Mouse (Mus musculus): Measurements from ENCODE around the gene Mmp9. TPM values are rescaled to one million over a fixed set of nuclear protein-coding genes. Genes with fewer than 3 reads are reported as not detected.

Gene Mmp9
- polyA plus RNA-seq, 1 experiment from 2014 or later = 1.4 TPM

GRCm38 (mm10) chr2:164942692-164943290 lies 2.2 kb downstream of the Mmp9 start:
- Histone ChIP-seq H3K9me3 (ENCODE audit: control insufficient read depth, low read length) (no peaks in the 10 kb centered on the region), H3K9ac (ENCODE audit: low read depth, low read length) (no peak overlapping the region), H3K36me3 (ENCODE audit: control insufficient read depth, insufficient read depth, low read length) (no peaks in the 10 kb centered on the region), H3K27me3 (ENCODE audit: control insufficient read depth, insufficient read depth, low read length) (peaks cover 19% of the 10 kb centered on the region), H3K4me2 (replicated peaks; ENCODE audit: low read depth, low read length) (no peak overlapping the region), H3K27ac (ENCODE audit: low read depth, low read length) (no peak overlapping the region), H3K4me3 (ENCODE audit: low read length) (no peak overlapping the region), H3K4me1 (ENCODE audit: control insufficient read depth, insufficient read depth, low read length) (peaks cover 26% of the 10 kb centered on the region)
- 22% methylated on average over 5 of the region's 5 CpGs for WGBS
- no peak for ATAC-seq (ENCODE audit: low FRiP score, low TSS enrichment)

DNA sequence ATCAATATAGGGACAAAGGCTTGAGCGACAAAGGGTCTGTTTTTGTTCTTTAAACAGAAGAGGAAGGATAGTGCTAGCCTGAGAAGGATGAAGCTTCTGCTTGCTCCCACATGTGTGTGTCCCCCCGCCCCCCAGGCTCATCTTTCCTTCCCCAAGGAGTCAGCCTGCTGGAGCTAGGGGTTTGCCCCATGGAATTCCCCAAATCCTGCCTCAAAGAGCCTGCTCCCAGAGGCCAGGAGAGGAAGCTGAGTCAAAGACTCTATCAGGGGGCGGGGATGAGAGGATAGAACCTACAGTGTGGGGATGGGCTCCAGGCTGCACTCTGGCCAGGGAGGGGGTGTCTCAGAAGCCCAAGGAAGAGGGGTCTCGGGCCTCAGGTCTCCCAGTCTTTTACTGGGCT lies 6.9 kb downstream of the Mmp9 start:
- H3K36me3 ChIP-seq (ENCODE audit: control insufficient read depth, insufficient read depth, low read length) = no peaks in the 10 kb centered on the region
- H3K27me3 ChIP-seq (ENCODE audit: control insufficient read depth, insufficient read depth, low read length) = peaks cover 59% of the 10 kb centered on the region
- ATAC-seq (ENCODE audit: low FRiP score, low TSS enrichment) = no peak
- H3K9ac ChIP-seq (ENCODE audit: low read depth, low read length) = no peak overlapping the region
- H3K27ac ChIP-seq (ENCODE audit: low read depth, low read length) = no peak overlapping the region
- WGBS = 33% methylated on average over 4 of the region's 4 CpGs
- no peaks in the 10 kb centered on the region; the same call in 1 of the 2 replicates for H3K4me1 ChIP-seq (ENCODE audit: control insufficient read depth, insufficient read depth, low read length)
- no peak overlapping the region for H3K4me3 ChIP-seq (ENCODE audit: low read length)
- H3K9me3 ChIP-seq (ENCODE audit: control insufficient read depth, low read length) = no peaks in the 10 kb centered on the region
- H3K4me2 ChIP-seq (replicated peaks; ENCODE audit: low read depth, low read length) = no peak overlapping the region

GRCm38 (mm10) chr2:164947930-164948329 lies 7.3 kb downstream of the Mmp9 start:
- Histone ChIP-seq H3K9ac (ENCODE audit: low read depth, low read length) (no peak overlapping the region), H3K4me3 (ENCODE audit: low read length) (no peak overlapping the region), H3K36me3 (ENCODE audit: control insufficient read depth, insufficient read depth, low read length) (no peaks in the 10 kb centered on the region), H3K4me2 (replicated peaks; ENCODE audit: low read depth, low read length) (no peak overlapping the region), H3K27me3 (ENCODE audit: control insufficient read depth, insufficient read depth, low read length) (peaks cover 64% of the 10 kb centered on the region), H3K27ac (ENCODE audit: low read depth, low read length) (no peak overlapping the region), H3K4me1 (ENCODE audit: control insufficient read depth, insufficient read depth, low read length) (no peaks in the 10 kb centered on the region; the same call in 1 of the 2 replicates), H3K9me3 (ENCODE audit: control insufficient read depth, low read length) (no peaks in the 10 kb centered on the region)
- WGBS = 4% methylated on average over 6 of the region's 7 CpGs
- no peak for ATAC-seq (ENCODE audit: low FRiP score, low TSS enrichment)

- Histone ChIP-seq H3K4me3 (ENCODE audit: low read length) (peak overlapping the region; percentile 22), H3K4me1 (ENCODE audit: control insufficient read depth, insufficient read depth, low read length) (no peaks in the 10 kb centered on the region; the same call in 1 of the 2 replicates), H3K36me3 (ENCODE audit: control insufficient read depth, insufficient read depth, low read length) (no peaks in the 10 kb centered on the region), H3K4me2 (replicated peaks; ENCODE audit: low read depth, low read length) (peak overlapping the region; percentile 24), H3K27me3 (ENCODE audit: control insufficient read depth, insufficient read depth, low read length) (peaks cover 70% of the 10 kb centered on the region), H3K9ac (ENCODE audit: low read depth, low read length) (no peak overlapping the region), H3K27ac (ENCODE audit: low read depth, low read length) (no peak overlapping the region), H3K9me3 (ENCODE audit: control insufficient read depth, low read length) (no peaks in the 10 kb centered on the region)
- WGBS = 7% methylated on average over 25 of the region's 25 CpGs
- no peak for ATAC-seq (ENCODE audit: low FRiP score, low TSS enrichment)
Observed at GRCm38 (mm10) chr2:164948962-164949361, 8.4 kb downstream of the Mmp9 start.

- no peak overlapping the region for H3K27ac ChIP-seq (ENCODE audit: low read depth, low read length)
- 28% methylated on average over 13 of the region's 13 CpGs for WGBS
- H3K27me3 ChIP-seq (ENCODE audit: control insufficient read depth, insufficient read depth, low read length) = peaks cover 70% of the 10 kb centered on the region
Observed at GRCm38 (mm10) chr2:164950501-164950900, 9.9 kb downstream of the Mmp9 start.

DNA sequence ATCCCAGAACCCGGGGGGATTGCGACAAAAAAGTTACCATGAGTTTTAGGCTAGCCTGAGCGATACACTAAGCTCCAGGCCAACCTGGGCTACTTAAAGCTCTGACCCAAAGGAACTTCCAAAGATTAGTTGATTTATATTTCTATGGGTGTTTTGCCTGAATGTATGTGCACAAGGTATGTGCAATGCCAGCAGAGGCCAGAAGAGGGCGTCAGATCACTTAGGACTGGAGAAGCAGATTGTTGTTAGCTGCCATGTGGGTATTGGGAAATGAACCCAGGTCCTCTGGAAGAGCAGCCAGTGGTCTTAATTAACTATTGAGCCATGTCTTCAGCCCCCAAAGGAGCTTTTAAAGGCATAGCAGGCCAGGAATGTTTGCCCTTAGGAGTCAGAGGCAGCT lies 11.2 kb downstream of the Mmp9 start:
- no peak overlapping the region for H3K4me2 ChIP-seq (replicated peaks; ENCODE audit: low read depth, low read length)
- no peaks in the 10 kb centered on the region; the same call in 1 of the 2 replicates for H3K4me1 ChIP-seq (ENCODE audit: control insufficient read depth, insufficient read depth, low read length)
- no peak overlapping the region for H3K4me3 ChIP-seq (ENCODE audit: low read length)
- no peak overlapping the region for H3K27ac ChIP-seq (ENCODE audit: low read depth, low read length)
- H3K9ac ChIP-seq (ENCODE audit: low read depth, low read length) = no peak overlapping the region
- H3K9me3 ChIP-seq (ENCODE audit: control insufficient read depth, low read length) = no peaks in the 10 kb centered on the region
- no peaks in the 10 kb centered on the region for H3K36me3 ChIP-seq (ENCODE audit: control insufficient read depth, insufficient read depth, low read length)
- ATAC-seq (ENCODE audit: low FRiP score, low TSS enrichment) = no peak
- peaks cover 64% of the 10 kb centered on the region for H3K27me3 ChIP-seq (ENCODE audit: control insufficient read depth, insufficient read depth, low read length)
- WGBS = 87% methylated on average over 4 of the region's 4 CpGs

More at GRCm38 (mm10) chr2:164950501-164950900, 9.9 kb downstream of the Mmp9 start:
- Histone ChIP-seq H3K9me3 (ENCODE audit: control insufficient read depth, low read length) (no peaks in the 10 kb centered on the region), H3K36me3 (ENCODE audit: control insufficient read depth, insufficient read depth, low read length) (no peaks in the 10 kb centered on the region), H3K4me3 (ENCODE audit: low read length) (no peak overlapping the region), H3K4me1 (ENCODE audit: control insufficient read depth, insufficient read depth, low read length) (no peaks in the 10 kb centered on the region; the same call in 1 of the 2 replicates), H3K9ac (ENCODE audit: low read depth, low read length) (no peak overlapping the region), H3K4me2 (replicated peaks; ENCODE audit: low read depth, low read length) (no peak overlapping the region)
- no peak for ATAC-seq (ENCODE audit: low FRiP score, low TSS enrichment)

GRCm38 (mm10) chr2:164952448-164952847 lies 11.9 kb downstream of the Mmp9 start:
- no peak for ATAC-seq (ENCODE audit: low FRiP score, low TSS enrichment)
- Histone ChIP-seq H3K4me3 (ENCODE audit: low read length) (no peak overlapping the region), H3K4me1 (ENCODE audit: control insufficient read depth, insufficient read depth, low read length) (no peaks in the 10 kb centered on the region; the same call in 1 of the 2 replicates), H3K9ac (ENCODE audit: low read depth, low read length) (no peak overlapping the region), H3K9me3 (ENCODE audit: control insufficient read depth, low read length) (no peaks in the 10 kb centered on the region), H3K27me3 (ENCODE audit: control insufficient read depth, insufficient read depth, low read length) (peaks cover 59% of the 10 kb centered on the region), H3K4me2 (replicated peaks; ENCODE audit: low read depth, low read length) (no peak overlapping the region), H3K36me3 (ENCODE audit: control insufficient read depth, insufficient read depth, low read length) (no peaks in the 10 kb centered on the region), H3K27ac (ENCODE audit: low read depth, low read length) (no peak overlapping the region)
- 42% methylated on average over 13 of the region's 13 CpGs for WGBS

GRCm38 (mm10) chr2:164953224-164953623 lies 12.6 kb downstream of the Mmp9 start:
- peak; percentile 74 for ATAC-seq (ENCODE audit: low FRiP score, low TSS enrichment)
- Histone ChIP-seq H3K27ac (ENCODE audit: low read depth, low read length) (no peak overlapping the region), H3K36me3 (ENCODE audit: control insufficient read depth, insufficient read depth, low read length) (no peaks in the 10 kb centered on the region), H3K27me3 (ENCODE audit: control insufficient read depth, insufficient read depth, low read length) (peaks cover 53% of the 10 kb centered on the region), H3K4me2 (replicated peaks; ENCODE audit: low read depth, low read length) (peak overlapping the region; percentile 4; the same call in 1 of the 2 replicates), H3K9ac (ENCODE audit: low read depth, low read length) (no peak overlapping the region), H3K9me3 (ENCODE audit: control insufficient read depth, low read length) (no peaks in the 10 kb centered on the region), H3K4me1 (ENCODE audit: control insufficient read depth, insufficient read depth, low read length) (no peaks in the 10 kb centered on the region; the same call in 1 of the 2 replicates), H3K4me3 (ENCODE audit: low read length) (no peak overlapping the region)
- 1% methylated on average over 21 of the region's 21 CpGs for WGBS

DNA sequence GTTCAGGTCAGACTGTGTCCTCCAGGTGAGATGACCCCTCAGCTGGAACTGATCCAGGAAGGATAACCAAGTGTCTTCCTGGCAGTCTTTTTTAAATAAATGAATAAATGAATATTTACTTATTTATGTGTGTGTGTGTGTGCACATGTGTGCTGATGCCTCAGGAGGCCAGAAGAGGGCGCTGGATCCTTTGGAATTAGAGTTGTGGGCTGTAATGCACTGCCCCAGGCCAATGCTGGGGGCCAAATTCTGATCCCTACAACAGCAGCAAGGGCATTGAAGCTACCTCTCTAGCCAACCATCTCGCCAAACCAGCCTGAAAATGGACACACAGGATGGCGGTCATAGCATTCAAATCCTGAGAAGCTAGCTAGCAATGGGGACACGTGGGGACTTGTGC lies 15.1 kb downstream of the Mmp9 start:
- no peaks in the 10 kb centered on the region for H3K36me3 ChIP-seq (ENCODE audit: control insufficient read depth, insufficient read depth, low read length)

More for the DNA sequence above, 15.1 kb downstream of the Mmp9 start:
- WGBS = 74% methylated on average over 4 of the region's 4 CpGs
- H3K4me1 ChIP-seq (ENCODE audit: control insufficient read depth, insufficient read depth, low read length) = no peaks in the 10 kb centered on the region
- H3K9me3 ChIP-seq (ENCODE audit: control insufficient read depth, low read length) = no peaks in the 10 kb centered on the region
- no peak overlapping the region for H3K27ac ChIP-seq (ENCODE audit: low read depth, low read length)
- ATAC-seq (ENCODE audit: low FRiP score, low TSS enrichment) = no peak
- H3K4me3 ChIP-seq (ENCODE audit: low read length) = no peak overlapping the region
- H3K9ac ChIP-seq (ENCODE audit: low read depth, low read length) = no peak overlapping the region
- H3K27me3 ChIP-seq (ENCODE audit: control insufficient read depth, insufficient read depth, low read length) = peaks cover 28% of the 10 kb centered on the region
- no peak overlapping the region for H3K4me2 ChIP-seq (replicated peaks; ENCODE audit: low read depth, low read length)
